Mouse (Mus musculus) testis, adult 2 months (tissue): ENCODE data around the gene Zcchc2. TPM values are rescaled to one million over a fixed set of nuclear protein-coding genes. Genes with fewer than 3 reads are reported as not detected.
A peak's percentile ranks its signal among the peaks of the same experiment; 100 is the strongest.

Source experiments
- H3K27ac ChIP-seq: fragments of 200-500 bp; 2 replicates; pipeline ENCODE4 v1.5.1; 2012; ENCODE audit warnings: low read depth, low read length; ENCODE audit not compliant: control insufficient read depth, insufficient read depth
- H3K27me3 ChIP-seq: fragments of 200-500 bp; 2 replicates; pipeline ENCODE4 v1.6.1; 2012; ENCODE audit warnings: mild to moderate bottlenecking, low read length, moderate library complexity; ENCODE audit not compliant: control insufficient read depth, insufficient read depth
- H3K36me3 ChIP-seq: fragments of 200-500 bp; 2 replicates; pipeline ENCODE4 v1.6.1; 2012; ENCODE audit warnings: mild to moderate bottlenecking, low read length; ENCODE audit not compliant: control insufficient read depth, insufficient read depth
- H3K4me1 ChIP-seq: fragments of 200-500 bp; 2 replicates; pipeline ENCODE4 v1.6.1; 2012; ENCODE audit warnings: low read length; ENCODE audit not compliant: control insufficient read depth, insufficient read depth
- H3K4me3 ChIP-seq: fragments of 200-500 bp; 2 replicates; pipeline ENCODE4 v1.5.1; 2012; ENCODE audit warnings: low read depth, mild to moderate bottlenecking, low read length, moderate library complexity, mixed read lengths; ENCODE audit not compliant: control insufficient read depth
- CTCF ChIP-seq: fragments of 200-500 bp; IDR thresholded peaks from 2 replicates; pipeline ENCODE4 v1.5.1; 2012; ENCODE audit warnings: low read depth, mild to moderate bottlenecking, inconsistent platforms, low read length, moderate library complexity; ENCODE audit not compliant: control insufficient read depth, insufficient read depth, insufficient replicate concordance
- POLR2A ChIP-seq: fragments of 200-500 bp; IDR thresholded peaks from 2 replicates; pipeline ENCODE4 v1.6.1; 2012; ENCODE audit warnings: low read depth, mild to moderate bottlenecking, inconsistent platforms, low read length, moderate library complexity; ENCODE audit not compliant: control insufficient read depth
- polyA plus RNA-seq: library from polyadenylated mRNA; depleted of rRNA; stranded (reverse); fragments of >200 nt; gene quantifications from 2 replicates; pipeline ENCODE4 v1.2.3, GENCODE M21; 2012

The Zcchc2 gene
- polyA plus RNA-seq, 1 experiment = 55.9 TPM

DNA sequence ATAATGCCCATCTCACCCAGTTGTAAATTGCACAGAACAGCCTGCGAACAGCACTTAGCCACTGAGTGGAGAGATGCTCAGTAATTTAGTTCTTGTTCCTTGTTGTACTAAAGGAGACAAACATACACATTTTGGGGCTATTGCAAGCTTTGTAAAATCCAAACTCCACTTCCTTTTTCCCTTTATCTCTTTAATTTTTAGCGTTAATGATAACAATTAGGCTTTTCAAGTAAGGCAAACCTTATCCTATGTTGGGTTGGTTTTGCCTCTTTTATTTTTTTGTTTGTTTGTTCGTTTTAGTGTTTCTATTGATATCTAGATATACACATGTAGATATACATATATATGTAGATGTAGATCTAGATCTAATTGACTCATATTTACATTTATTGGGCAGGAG, 34.6 kb downstream of the Zcchc2 start:
- Histone ChIP-seq H3K36me3 (peaks cover 10% of the 10 kb centered on the region), H3K4me3 (no peak overlapping the region), H3K27ac (no peak overlapping the region), H3K27me3 (no peaks in the 10 kb centered on the region), H3K4me1 (no peaks in the 10 kb centered on the region)
- TF ChIP-seq POLR2A (no peak), CTCF (no peak)

DNA sequence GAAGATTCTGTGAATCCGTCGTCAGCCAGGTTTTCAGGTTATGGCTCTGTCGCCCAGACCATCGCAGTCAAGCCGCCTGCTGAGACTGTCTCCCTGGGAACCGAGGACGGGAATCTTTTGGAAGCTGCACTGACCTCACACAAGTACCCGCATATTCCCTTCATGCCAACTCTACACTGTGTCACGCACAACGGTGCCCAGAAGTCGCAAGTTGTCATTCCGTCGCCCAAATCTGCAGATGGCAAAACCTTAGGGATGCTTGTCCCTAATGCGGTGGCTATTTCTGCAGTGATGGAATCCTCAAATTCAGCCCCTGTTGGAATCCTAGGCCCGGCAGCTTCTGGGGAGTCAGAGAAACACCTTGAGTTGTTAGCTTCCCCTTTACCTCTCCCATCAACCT, 39.6 kb downstream of the Zcchc2 start:
- H3K4me1 ChIP-seq = no peaks in the 10 kb centered on the region

DNA sequence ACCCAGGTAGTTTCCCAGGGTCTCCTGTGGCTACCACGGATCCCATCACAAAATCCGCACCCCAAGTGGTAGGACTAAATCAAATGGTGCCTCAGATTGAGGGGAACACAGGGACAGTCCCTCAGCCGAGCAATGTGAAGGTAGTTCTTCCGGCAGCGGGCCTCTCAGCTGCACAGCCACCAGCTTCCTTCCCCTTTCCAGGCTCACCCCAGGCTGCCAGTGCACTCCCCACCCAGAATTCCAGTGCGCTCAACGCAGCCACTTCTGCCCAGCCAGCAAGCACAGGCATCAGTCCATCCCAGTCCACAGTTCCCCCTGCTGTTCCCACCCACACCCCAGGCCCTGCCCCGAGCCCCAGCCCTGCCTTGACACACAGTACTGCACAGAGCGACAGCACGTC, 40.1 kb downstream of the Zcchc2 start:
- H3K27ac ChIP-seq = no peak overlapping the region
- H3K4me3 ChIP-seq = no peak overlapping the region
- TF ChIP-seq CTCF = no peak
- TF ChIP-seq POLR2A = no peak
- H3K27me3 ChIP-seq = no peaks in the 10 kb centered on the region
- H3K36me3 ChIP-seq = peaks cover 5% of the 10 kb centered on the region
- H3K4me1 ChIP-seq = no peaks in the 10 kb centered on the region

More for the DNA sequence above, 39.6 kb downstream of the Zcchc2 start:
- TF ChIP-seq CTCF (no peak), POLR2A (no peak)
- Histone ChIP-seq H3K27ac (no peak overlapping the region), H3K36me3 (peaks cover 5% of the 10 kb centered on the region), H3K27me3 (no peaks in the 10 kb centered on the region), H3K4me3 (no peak overlapping the region)

DNA sequence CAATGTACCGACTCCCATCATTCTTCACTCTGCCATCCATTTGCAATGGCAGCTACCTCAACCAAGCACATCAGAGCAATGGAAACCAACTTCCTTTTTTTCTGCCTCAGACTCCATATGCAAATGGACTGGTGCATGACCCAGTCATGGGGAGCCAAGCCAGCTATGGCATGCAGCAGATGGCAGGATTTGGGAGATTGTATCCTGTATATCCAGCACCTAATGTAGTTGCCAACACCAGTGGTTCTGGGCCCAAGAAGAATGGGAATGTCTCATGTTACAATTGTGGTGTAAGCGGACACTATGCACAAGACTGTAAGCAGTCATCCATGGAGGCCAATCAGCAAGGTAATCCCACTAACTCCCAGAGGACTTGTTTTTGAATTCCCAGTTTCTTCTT, 40.7 kb downstream of the Zcchc2 start:
- Histone ChIP-seq H3K4me1 (no peaks in the 10 kb centered on the region), H3K36me3 (peaks cover 4% of the 10 kb centered on the region; the same call in 1 of the 2 replicates), H3K27me3 (no peaks in the 10 kb centered on the region), H3K27ac (no peak overlapping the region), H3K4me3 (no peak overlapping the region)
- TF ChIP-seq POLR2A = no peak

DNA sequence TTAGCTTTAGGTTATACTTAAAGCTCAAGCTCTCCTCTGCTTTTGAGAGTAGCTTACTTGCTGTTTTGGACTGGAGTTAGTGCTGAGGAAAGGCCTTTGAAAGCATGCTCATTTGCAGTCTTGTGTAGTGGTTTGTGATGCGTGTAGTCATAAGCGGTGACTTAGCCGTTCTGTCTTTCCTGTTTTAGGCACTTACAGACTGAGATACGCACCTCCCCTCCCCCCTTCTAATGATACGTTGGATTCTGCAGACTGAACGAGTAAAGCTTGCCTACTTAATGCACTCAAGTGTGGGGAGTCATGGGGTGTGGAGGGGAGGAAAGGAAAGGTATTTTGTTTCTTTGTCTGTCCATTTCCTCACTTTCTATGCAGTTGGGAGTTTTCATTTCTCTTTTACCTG, 41.7 kb downstream of the Zcchc2 start:
- Histone ChIP-seq H3K27ac (no peak overlapping the region), H3K27me3 (no peaks in the 10 kb centered on the region), H3K36me3 (peaks cover 4% of the 10 kb centered on the region; the same call in 1 of the 2 replicates), H3K4me3 (no peak overlapping the region), H3K4me1 (no peaks in the 10 kb centered on the region)
- TF ChIP-seq CTCF (no peak), POLR2A (no peak)

DNA sequence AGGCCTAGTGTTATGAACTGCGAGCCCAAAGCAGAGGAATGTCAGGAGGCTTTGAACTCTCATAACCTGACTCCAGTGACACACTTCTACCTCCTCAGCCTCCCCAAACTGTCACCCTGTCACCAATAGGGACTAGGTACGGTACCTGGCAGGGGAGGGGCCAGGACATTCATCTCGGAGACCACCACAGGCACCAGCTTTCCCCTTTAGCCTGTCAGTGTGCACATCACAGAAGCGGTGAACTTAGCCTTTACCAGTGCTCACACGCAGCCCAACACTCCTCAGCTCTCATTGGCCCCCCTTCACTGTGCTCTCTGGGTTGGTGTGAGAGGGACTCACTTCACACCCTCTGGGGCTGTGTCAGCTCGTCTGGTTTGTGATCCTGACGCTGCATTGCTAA, 44.6 kb downstream of the Zcchc2 start:
- no peaks in the 10 kb centered on the region; the same call in 1 of the 2 replicates for H3K36me3 ChIP-seq
- no peak overlapping the region for H3K27ac ChIP-seq
- H3K4me1 ChIP-seq = no peaks in the 10 kb centered on the region; the same call in 1 of the 2 replicates
- no peaks in the 10 kb centered on the region for H3K27me3 ChIP-seq
- TF ChIP-seq CTCF = no peak
- TF ChIP-seq POLR2A = no peak
- no peak overlapping the region for H3K4me3 ChIP-seq

DNA sequence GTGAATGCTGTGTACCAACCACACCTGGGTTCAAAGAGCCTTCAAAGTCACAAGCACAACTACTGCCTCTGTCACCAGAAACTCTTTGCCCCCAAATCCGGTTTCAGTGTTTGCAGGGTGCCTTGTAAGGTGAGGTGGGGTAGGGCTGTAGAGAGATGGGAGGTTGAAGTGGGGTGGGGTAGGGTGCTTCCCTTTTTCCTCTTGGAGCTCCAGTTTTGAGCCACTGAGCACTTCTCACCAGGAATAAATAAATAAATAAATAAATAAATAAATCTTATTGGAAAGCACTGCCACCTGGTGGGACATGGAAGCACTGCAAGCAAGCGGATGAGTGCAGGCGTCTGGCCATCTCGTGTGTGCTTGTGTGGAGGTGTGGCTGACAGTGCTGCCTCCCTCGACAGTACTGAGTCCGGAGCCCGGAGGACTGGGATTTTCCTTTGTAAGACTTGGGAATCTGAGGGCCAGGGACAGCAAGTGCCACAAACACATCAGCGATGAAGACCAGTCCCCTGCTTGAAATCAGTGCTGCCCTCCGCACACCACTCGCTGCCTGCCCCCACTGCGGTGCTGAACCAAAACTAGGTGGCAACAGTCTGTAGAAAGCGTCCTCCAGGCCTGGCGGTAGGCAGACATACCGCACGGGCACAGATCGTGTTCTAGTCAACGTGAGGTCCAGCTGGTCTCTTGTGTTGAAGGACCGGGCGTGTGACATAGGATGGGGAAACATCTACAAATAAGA, 46.8 kb downstream of the Zcchc2 start:
- no peaks in the 10 kb centered on the region for H3K27me3 ChIP-seq
- no peaks in the 10 kb centered on the region; the same call in 1 of the 2 replicates for H3K4me1 ChIP-seq
- H3K27ac ChIP-seq = no peak overlapping the region
- TF ChIP-seq CTCF = peak; percentile 52; the same call in 1 of the 2 replicates
- no peak for TF ChIP-seq POLR2A
- no peaks in the 10 kb centered on the region; the same call in 1 of the 2 replicates for H3K36me3 ChIP-seq
- H3K4me3 ChIP-seq = no peak overlapping the region

DNA sequence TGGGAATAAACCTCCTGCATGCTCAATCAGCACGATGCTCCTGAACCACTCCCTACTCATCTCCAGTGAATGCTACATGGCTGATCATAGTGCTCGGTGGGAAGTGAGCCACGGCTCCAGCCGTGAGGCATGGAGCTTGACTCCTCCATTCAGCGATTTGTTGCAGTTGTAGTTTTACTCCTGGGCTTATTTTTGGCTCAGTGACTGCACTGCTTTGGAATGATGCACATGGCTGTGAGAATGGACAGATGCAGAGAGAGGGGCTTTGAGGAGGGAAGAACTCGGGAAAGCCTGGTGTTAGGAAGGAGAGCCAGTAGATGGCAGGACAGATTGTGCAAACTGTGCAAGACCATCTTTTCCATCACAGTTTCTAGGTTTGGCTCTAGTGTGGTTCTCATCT, 49.1 kb downstream of the Zcchc2 start:
- Histone ChIP-seq H3K4me1 (no peaks in the 10 kb centered on the region; the same call in 1 of the 2 replicates), H3K4me3 (no peak overlapping the region), H3K27ac (no peak overlapping the region), H3K36me3 (no peaks in the 10 kb centered on the region), H3K27me3 (no peaks in the 10 kb centered on the region)
- TF ChIP-seq CTCF (no peak), POLR2A (no peak)
